Mouse (Mus musculus) monocyte, adult 59 days (primary cell): ENCODE results near the gene Dtx4. TPM values are rescaled to one million over a fixed set of nuclear protein-coding genes. Genes with fewer than 3 reads are reported as not detected.

Experiments
- total RNA-seq, 2 experiments: library from RNA; stranded (reverse); gene quantifications; one replicate each; pipeline ENCODE4 v1.2.4; 2023

Dtx4 gene
- total RNA-seq = 10 to 100 TPM; 11.3 to 12.3 TPM

DNA sequence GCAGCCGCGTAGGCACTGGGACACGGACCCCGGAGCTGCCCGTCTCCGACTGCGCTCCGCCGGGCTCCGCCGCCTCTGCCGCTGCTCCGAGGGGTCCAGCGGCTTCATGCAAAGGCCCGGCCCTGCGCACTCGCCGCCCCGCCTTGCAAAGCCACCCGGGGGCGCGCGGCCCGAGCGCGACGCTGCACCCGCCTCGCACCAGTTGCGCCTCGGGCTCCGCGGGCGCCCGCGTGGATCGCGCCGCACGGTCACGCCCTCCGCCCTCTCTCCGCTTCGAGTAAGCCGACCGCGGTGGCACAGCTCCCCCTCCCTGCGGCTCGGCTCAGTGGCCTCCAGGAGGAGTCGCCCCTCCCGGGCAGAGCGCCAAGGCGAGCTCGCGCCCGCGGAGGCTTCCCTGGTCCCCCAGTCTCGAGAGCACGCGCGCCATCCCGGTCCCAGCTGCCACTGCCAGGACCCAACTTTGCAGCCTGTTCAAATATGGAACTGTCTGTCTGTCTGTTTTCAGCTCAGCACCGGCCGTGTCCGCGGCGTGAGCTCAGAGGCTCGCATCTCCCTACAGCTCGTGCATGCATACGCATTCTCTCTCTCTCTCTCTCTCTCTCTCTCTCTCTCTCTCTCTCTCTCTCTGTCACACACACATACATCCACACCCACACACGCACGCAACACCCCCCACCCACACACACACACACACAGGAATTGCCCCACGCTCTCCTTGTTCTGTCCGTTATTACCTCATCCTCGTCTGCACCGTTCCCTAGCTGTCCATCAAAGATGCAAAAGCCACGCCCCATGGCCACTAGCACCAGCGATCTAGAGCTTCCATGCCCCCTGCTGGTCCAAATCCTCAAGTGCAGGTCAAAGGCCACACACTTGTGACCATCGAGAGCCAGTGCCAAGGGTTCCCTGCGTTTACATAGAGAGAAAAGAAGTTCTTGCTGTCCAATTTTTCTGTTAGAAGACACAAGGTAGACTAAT is at the start of gene Dtx4:
TSS of gene Dtx4 (minus strand) at position 85 of the 978 bp plus-strand sequence.

DNA sequence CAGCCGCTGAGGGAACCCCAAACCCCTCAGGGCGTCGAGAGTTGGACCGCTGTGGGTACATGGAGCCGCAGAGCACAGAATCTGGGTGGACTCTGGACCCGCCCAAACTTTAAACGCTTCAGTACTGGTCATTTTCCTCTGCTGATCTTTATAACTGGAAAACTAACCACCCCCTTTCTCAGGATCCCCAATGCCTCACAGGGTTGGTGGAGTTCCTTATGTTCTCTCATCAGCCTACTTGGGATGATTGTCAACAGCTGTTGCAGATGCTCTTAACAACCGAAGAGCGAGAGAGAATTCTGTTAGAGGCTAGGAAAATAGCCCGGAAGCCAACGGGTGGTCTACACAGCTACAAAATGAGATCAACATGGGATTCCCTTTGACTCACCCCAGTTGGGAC is 44.2 kb upstream of the Dtx4 start, which contains the start of gene Fam111a:
TSS of gene Fam111a (plus strand) at position 301 of the 400 bp plus-strand sequence.

DNA sequence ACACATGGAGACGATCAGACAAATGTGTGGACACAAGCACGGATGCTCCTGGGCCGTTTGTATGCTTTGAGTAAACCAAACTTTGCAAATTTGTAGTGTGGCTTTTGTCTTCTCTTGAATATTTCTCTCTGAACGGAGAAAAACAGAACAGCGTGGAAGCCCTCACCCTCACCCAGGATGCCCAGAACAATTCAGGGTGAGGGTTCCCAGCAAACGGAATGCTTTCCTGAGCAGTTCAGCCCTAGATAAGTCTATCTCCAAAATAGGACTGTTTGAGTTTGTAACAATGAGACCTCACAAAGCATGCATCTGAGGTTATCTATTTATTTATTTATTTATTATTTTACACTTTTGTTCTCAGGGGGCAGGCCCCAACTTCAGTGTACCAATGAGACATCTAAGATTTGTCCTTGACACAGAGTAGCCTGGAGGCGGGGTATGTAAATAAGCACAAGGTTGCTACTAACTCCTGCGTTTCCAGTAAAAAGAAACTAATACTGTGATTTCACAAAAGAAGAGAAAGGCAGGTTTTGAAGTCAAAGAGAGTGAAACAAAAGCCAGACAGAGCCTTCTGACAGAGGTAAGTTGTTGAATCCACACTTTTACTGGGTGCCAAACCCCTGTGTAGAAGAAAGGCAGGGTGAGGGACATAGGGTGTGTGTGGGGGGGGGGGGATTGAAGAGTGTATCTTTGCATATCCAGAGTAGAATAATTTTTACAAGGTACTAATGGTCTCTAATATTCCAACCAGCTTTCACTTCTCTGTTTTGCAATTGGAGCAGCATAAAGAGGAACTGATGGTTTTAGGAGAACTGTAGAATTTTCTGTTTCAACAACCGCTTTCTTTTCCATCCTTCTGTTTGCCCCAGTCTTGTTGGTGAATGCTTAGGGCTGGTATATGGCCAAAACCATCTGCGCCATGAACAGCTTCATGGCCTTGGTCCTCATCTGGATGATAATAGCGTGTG is 40.7 kb downstream of the Dtx4 start, which contains the start of gene Mpeg1:
TSS of gene Mpeg1 (plus strand) at position 498 of the 968 bp plus-strand sequence.

DNA sequence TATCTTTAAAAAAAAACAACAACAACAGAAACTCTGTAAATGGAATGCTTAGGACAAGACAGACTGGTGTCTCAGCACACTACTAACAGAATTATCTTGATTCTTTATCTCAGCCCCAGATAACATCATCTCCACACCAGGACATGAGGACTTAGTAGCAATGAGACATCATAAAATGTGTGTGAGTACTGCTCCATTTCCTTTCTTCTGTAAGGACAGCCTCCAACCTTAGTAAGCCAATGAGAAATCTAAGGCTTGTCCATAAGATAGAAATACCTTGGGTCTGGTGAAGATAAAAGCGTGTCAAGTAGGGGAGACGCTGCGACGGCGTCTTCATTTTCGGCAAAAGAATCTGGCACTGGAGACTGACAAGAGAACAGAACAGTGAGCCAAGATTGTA is 73.6 kb downstream of the Dtx4 start, which contains the start of gene Pfpl:
TSS of gene Pfpl (plus strand) at position 301 of the 400 bp plus-strand sequence.

DNA sequence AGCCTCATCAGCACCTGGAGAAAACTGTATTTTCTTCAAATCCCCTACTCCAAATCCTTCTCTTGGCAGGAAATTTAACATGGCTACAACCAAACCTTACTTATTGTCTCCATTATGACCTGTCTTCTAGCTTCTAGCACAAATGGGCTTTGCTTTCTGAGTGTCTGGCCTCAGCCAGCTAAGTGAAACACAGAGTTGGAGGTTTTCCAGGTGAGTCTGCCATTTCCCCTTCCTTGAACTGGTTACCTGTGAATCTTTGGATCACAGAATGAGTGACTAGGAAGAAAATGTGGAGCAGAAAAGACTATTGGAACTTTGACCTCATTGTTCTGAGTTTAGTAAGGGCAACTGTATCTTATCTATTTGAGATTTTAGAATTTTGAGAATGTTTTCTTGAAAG is 83.9 kb downstream of the Dtx4 start, which contains the start of gene Olfr1441:
TSS of gene Olfr1441 (plus strand) at position 73 of the 400 bp plus-strand sequence.

Other genes with a start within 250 kb of the Dtx4 start
- gene Olfr235, start 240.4 kb downstream of the Dtx4 start, total RNA-seq = not detected
- gene Olfr1434, start 221.6 kb downstream of the Dtx4 start, total RNA-seq = not detected
- gene Olfr1436, start 202.3 kb downstream of the Dtx4 start, total RNA-seq = not detected
- gene Olfr1437, start 176.4 kb downstream of the Dtx4 start, total RNA-seq = not detected
- not detected for gene Olfr1438-ps1, start 165.5 kb downstream of the Dtx4 start, total RNA-seq
- gene Olfr1440, start 114.2 kb downstream of the Dtx4 start, total RNA-seq = not detected
- gene Olfr1441, start 84.0 kb downstream of the Dtx4 start, total RNA-seq = not detected
- not detected for gene Pfpl, start 73.5 kb downstream of the Dtx4 start, total RNA-seq
- 1,000 to 10,000 TPM; 1,721 to 1,841 TPM for gene Mpeg1, start 40.7 kb downstream of the Dtx4 start, total RNA-seq
- gene Fam111a, start 44.3 kb upstream of the Dtx4 start, total RNA-seq = 100 to 1,000 TPM; 104 to 119 TPM
- not detected for gene Gm4952, start 98.5 kb upstream of the Dtx4 start, total RNA-seq
- not detected for gene Glyat, start 131.9 kb upstream of the Dtx4 start, total RNA-seq
- not detected for gene Olfr1442, start 169.0 kb upstream of the Dtx4 start, total RNA-seq
- gene Olfr1443, start 176.7 kb upstream of the Dtx4 start, total RNA-seq = not detected
- gene Keg1, start 194.3 kb upstream of the Dtx4 start, total RNA-seq = not detected